In genomic region chr12:80060338-80060737, GRCm38 (mm10) we compare ENCODE assay signal across 8 mouse cellular contexts. TPM values are rescaled to one million over a fixed set of nuclear protein-coding genes. Genes with fewer than 3 reads are reported as not detected.
DNase-seq lines count a peak whose midpoint lies in the region; ATAC-seq and TF ChIP-seq lines count a peak whose summit lies in the region.

No protein-coding gene starts in this region.

- no peak for TF ChIP-seq POLR2A in heart, adult 2 months (IDR thresholded peaks at IDR 0.05; ENCODE audit: insufficient read depth, low read depth, low read length)

- H3K79me2 ChIP-seq in heart, adult 2 months (replicated peaks; ENCODE audit: control insufficient read depth, insufficient read depth, low read length), result no peaks in the 10 kb centered on the region

- no peak for TF ChIP-seq CTCF in heart, adult 2 months (IDR thresholded peaks at IDR 0.05)

- TF ChIP-seq EP300 in heart, adult 2 months (IDR thresholded peaks at IDR 0.05; ENCODE audit: insufficient read depth, low read depth, low read length), result no peak

- no peaks in the 10 kb centered on the region for H3K27me3 ChIP-seq in heart, adult 2 months (ENCODE audit: control insufficient read depth, insufficient read depth, low read length)
- no peaks in the 10 kb centered on the region for H3K27me3 ChIP-seq in hindbrain, embryonic 11.5 days (ENCODE audit: control insufficient read depth, insufficient read depth, low read length)

- 50% methylated on average over 9 of the region's 9 CpGs for WGBS in heart, adult 2 months
- 34% methylated on average over 9 of the region's 9 CpGs for WGBS in hindbrain, embryonic 11.5 days

- DNase-seq in heart, adult 2 months, result peak in 1 of 2 experiments; percentile 38
- no peak for DNase-seq in heart, adult 8-10 months (ENCODE audit: low spot score)
- peak; percentile 18 for DNase-seq in R1 (ENCODE audit: low read depth, low spot score)
- DNase-seq in hindbrain, embryonic 11.5 days (ENCODE audit: low spot score), result peak; percentile 32
- DNase-seq in right cerebral cortex, adult 2 months (ENCODE audit: low spot score in 2 of 2), result no peak
- DNase-seq in yolk sac, embryonic 10.5 days (ENCODE audit: low spot score), result no peak
- DNase-seq in left cerebral cortex, adult 18-20 months (ENCODE audit: low spot score in 2 of 2), result no peak

- H3K36me3 ChIP-seq in heart, adult 2 months (ENCODE audit: control insufficient read depth, insufficient read depth, low read length), result peaks cover 19% of the 10 kb centered on the region
- H3K36me3 ChIP-seq in hindbrain, embryonic 11.5 days (ENCODE audit: control insufficient read depth, insufficient read depth, low read length), result no peaks in the 10 kb centered on the region

- no peak for ATAC-seq in hindbrain, embryonic 11.5 days (ENCODE audit: low FRiP score)
- ATAC-seq in megakaryocyte progenitor cell, adult 5-6 weeks (replicated peaks; ENCODE audit: poor library complexity), result 0 out of 2 replicates have a peak, but pooled peaks have one; percentile 16

- intact Hi-C loops in heart, adult 2 months (cut with DNase I), result loop anchor here (2.0 to 5.0 kb wide), 3 partner anchors 48 to 124 kb away; no protein-coding TSS in a partner anchor

- no peaks in the 10 kb centered on the region for H3K9me3 ChIP-seq in hindbrain, embryonic 11.5 days (ENCODE audit: control insufficient read depth, low read length)

- H3K4me2 ChIP-seq in hindbrain, embryonic 11.5 days (replicated peaks; ENCODE audit: low read depth, low read length), result no peak overlapping the region

- peak overlapping the region; percentile 75 for H3K27ac ChIP-seq in heart, adult 2 months
- H3K27ac ChIP-seq in hindbrain, embryonic 11.5 days (ENCODE audit: low read depth, low read length), result peak overlapping the region; percentile 53

- peak overlapping the region; percentile 23; the same call in 1 of the 2 replicates for H3K9ac ChIP-seq in heart, adult 2 months (ENCODE audit: low read depth, low read length)
- no peak overlapping the region for H3K9ac ChIP-seq in hindbrain, embryonic 11.5 days (ENCODE audit: low read depth, low read length)

- H3K4me1 ChIP-seq in heart, adult 2 months (ENCODE audit: control insufficient read depth, insufficient read depth, low read length), result peaks cover 29% of the 10 kb centered on the region
- H3K4me1 ChIP-seq in hindbrain, embryonic 11.5 days (replicated peaks; ENCODE audit: control insufficient read depth, insufficient read depth, low read length), result peaks cover 18% of the 10 kb centered on the region

- H3K4me3 ChIP-seq in heart, adult 2 months, result no peak overlapping the region
- no peak overlapping the region for H3K4me3 ChIP-seq in hindbrain, embryonic 11.5 days (ENCODE audit: low read depth, low read length)

RNA-seq across cellular contexts. Expression of gene Zfp36l1, which starts 52.5 kb away (rescaled TPM):
- 10 to 100 TPM; 74.4 to 79.4 TPM for total RNA-seq in heart, adult 2 months (2021)
- polyA plus RNA-seq in heart, adult 2 months (2012; rRNA removed), result 43.3 and 65.0 TPM in 2 replicates
- 100 to 1,000 TPM in 1 of 4 experiments, 10 to 100 TPM in 3; 65.0 to 103 (median 80.0) TPM for total RNA-seq in heart, adult 8-10 months (2022)
- polyA plus RNA-seq in hindbrain, embryonic 11.5 days (2014; fragmentation: Nextera tagmentation; extraction: Ambion mirVana), result 112 and 127 TPM in 2 replicates
- 8.8 and 14.1 TPM in 2 replicates for total RNA-seq in megakaryocyte progenitor cell, adult 5-6 weeks (2015)
- total RNA-seq in megakaryocyte progenitor cell, adult 5-6 weeks (2017), result 1.8 and 2.6 TPM in 2 replicates
- total RNA-seq in left cerebral cortex, adult 18-20 months (2021), result 10 to 100 TPM; 43.0 to 53.8 TPM

Comparison
In these comparisons a context has a peak if more than half of its experiments do, and no peak if none do; other contexts are left out.
1. DNase-seq: peak in R1 (single experiment) and hindbrain, embryonic 11.5 days (single experiment); none in heart, adult 8-10 months (single experiment), right cerebral cortex, adult 2 months (0 of 2), yolk sac, embryonic 10.5 days (single experiment) and left cerebral cortex, adult 18-20 months (0 of 2).